Mouse (Mus musculus): Measurements from ENCODE around the gene Pex14. TPM values are rescaled to one million over a fixed set of nuclear protein-coding genes. Genes with fewer than 3 reads are reported as not detected.

Pex14 gene
- total and polyA plus RNA-seq, 2 experiments from 2014 or later = 62.9 to 70.4 TPM

DNA sequence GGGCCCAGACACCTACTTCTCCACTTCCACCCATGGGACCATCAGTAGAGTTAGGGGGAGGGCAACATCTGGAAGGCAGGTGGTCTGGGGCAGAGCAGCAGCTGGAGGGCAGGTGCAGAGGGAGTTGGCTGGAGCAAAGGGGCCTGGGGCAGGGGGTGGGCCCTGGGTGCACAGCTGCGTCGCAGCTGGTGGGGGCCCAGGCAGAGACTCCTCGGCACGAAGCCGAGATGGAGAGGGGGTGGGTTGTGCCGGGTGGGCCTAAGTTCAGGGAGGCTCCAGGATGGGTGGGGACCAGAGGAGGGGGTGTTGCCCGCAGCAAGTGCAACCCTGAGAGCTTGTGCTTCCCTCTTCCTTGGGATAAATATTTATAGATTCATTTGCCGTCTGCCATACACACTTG, 173.2 kb downstream of the Pex14 start:
- Histone ChIP-seq H3K9me3 (ENCODE audit: low read length) (no peaks in the 10 kb centered on the region), H3K9ac (replicated peaks; ENCODE audit: low read length) (no peak overlapping the region), H3K4me1 (ENCODE audit: insufficient read depth, low read length) (peaks cover 22% of the 10 kb centered on the region), H3K4me2 (ENCODE audit: low read depth, low read length) (no peak overlapping the region), H3K27me3 (ENCODE audit: insufficient read depth, low read length) (peaks cover 5% of the 10 kb centered on the region; the same call in 1 of the 2 replicates), H3K36me3 (ENCODE audit: insufficient read depth, low read length) (no peaks in the 10 kb centered on the region), H3K4me3 (ENCODE audit: low read length) (no peak overlapping the region), H3K27ac (no peak overlapping the region)
- DNase-seq (ENCODE audit: low spot score) (no peak), ATAC-seq (no peak)
- TF ChIP-seq CTCF (IDR thresholded peaks at IDR 0.05; ENCODE audit: low read depth) = no peak
- WGBS = 36% methylated on average over 8 of the region's 8 CpGs

DNA sequence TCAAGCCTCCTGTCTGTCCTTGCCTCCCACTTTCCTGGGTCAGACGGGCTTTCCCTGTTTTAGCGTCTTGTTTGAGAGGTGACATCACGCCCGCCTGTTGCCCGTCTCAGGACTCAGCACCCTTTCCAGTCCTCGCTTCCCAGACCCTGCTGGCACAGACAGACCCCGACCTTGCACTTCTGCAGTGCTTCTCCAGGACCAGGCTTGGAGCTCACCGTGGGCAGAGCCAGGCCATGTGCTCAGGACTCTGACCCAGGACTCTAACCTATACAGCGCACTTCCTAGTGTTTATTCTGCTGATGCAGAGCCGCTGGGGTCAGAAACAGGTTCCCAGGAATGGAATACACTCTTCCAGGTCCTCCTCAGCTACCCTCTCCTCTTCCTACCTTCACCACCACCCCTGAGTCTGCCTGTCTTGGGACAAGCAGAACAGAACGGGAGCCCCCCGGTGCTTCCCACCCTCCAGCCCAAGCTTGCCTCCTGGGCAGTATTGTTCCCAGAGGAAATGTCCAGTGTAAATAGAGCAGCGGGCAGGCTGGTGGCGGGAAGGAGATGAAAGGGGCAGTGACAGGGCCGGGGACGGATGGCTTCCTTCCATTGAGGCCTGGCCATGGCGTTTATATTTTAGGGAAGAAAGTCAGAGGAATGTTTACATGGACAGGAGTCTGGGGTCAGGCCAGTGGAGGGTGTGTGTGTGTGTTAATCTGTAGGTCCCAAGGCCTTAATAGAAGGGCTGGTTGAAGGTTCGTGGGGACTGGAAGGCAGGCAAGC, 173.9 kb downstream of the Pex14 start:
- DNase-seq (ENCODE audit: low spot score) = no peak
- Histone ChIP-seq H3K9me3 (ENCODE audit: low read length) (no peaks in the 10 kb centered on the region), H3K36me3 (ENCODE audit: insufficient read depth, low read length) (no peaks in the 10 kb centered on the region), H3K4me2 (ENCODE audit: low read depth, low read length) (no peak overlapping the region), H3K4me3 (ENCODE audit: low read length) (no peak overlapping the region), H3K9ac (replicated peaks; ENCODE audit: low read length) (no peak overlapping the region), H3K27ac (no peak overlapping the region), H3K4me1 (ENCODE audit: insufficient read depth, low read length) (peaks cover 15% of the 10 kb centered on the region), H3K27me3 (ENCODE audit: insufficient read depth, low read length) (peaks cover 5% of the 10 kb centered on the region; the same call in 1 of the 2 replicates)
- ATAC-seq = no peak
- TF ChIP-seq CTCF (IDR thresholded peaks at IDR 0.05; ENCODE audit: low read depth) = no peak
- 49% methylated on average over 18 of the region's 18 CpGs for WGBS

DNA sequence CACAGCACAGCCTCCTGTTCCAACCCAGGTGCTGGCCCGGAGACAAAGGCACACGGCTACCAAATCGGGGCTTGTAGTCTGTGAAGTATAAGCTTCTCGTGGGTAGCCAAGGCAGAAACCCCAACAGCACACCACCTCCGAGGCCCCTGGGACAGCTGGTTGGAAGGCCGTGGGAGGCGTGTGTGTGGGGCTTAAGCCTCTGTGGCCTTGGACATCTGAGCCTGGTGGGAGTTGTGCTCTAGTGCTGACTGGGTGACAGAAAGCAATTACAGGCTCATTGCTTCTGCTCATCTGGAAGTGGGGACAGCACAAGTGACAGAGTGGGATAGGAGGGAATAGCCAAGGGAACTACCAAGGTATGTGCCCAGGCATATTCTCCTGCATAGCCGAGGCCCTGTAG, 175.7 kb downstream of the Pex14 start:
- whole genome bisulfite sequencing = 54% methylated on average over 8 of the region's 8 CpGs
- H3K27ac ChIP-seq = no peak overlapping the region
- H3K4me1 ChIP-seq (ENCODE audit: insufficient read depth, low read length) = 0 out of 2 replicates have a peak, but pooled peaks cover 7% of the 10 kb centered on the region

DNA sequence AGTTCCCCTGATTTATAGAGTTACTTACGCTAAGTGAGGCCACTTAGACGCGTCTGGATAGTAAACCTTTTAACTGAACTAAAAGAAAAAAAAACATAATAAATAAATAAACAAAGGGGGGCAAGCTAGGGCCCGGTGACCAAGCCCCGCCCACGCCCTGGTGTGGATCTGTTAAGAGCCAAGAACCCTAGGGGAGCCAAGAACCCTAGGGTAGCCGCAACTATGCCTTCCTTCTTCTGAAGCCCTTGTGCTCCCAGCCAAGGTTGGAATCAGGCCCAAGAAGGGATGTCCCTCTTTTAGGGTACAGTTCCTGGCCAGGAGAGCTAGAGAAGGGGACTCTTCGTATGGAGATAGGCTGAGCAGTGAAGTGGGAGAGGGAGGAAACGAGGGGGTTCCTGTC, 176.3 kb downstream of the Pex14 start:
- Histone ChIP-seq H3K4me1 (ENCODE audit: insufficient read depth, low read length) (0 out of 2 replicates have a peak, but pooled peaks cover 7% of the 10 kb centered on the region), H3K4me2 (ENCODE audit: low read depth, low read length) (no peak overlapping the region)

More for the DNA sequence above, 175.7 kb downstream of the Pex14 start:
- DNase-seq (ENCODE audit: low spot score) = no peak
- no peaks in the 10 kb centered on the region for H3K9me3 ChIP-seq (ENCODE audit: low read length)
- TF ChIP-seq CTCF (IDR thresholded peaks at IDR 0.05; ENCODE audit: low read depth) = no peak
- H3K4me2 ChIP-seq (ENCODE audit: low read depth, low read length) = no peak overlapping the region
- ATAC-seq = no peak
- no peak overlapping the region for H3K4me3 ChIP-seq (ENCODE audit: low read length)
- peaks cover 8% of the 10 kb centered on the region; the same call in 1 of the 2 replicates for H3K27me3 ChIP-seq (ENCODE audit: insufficient read depth, low read length)
- no peak overlapping the region for H3K9ac ChIP-seq (replicated peaks; ENCODE audit: low read length)
- no peaks in the 10 kb centered on the region for H3K36me3 ChIP-seq (ENCODE audit: insufficient read depth, low read length)

DNA sequence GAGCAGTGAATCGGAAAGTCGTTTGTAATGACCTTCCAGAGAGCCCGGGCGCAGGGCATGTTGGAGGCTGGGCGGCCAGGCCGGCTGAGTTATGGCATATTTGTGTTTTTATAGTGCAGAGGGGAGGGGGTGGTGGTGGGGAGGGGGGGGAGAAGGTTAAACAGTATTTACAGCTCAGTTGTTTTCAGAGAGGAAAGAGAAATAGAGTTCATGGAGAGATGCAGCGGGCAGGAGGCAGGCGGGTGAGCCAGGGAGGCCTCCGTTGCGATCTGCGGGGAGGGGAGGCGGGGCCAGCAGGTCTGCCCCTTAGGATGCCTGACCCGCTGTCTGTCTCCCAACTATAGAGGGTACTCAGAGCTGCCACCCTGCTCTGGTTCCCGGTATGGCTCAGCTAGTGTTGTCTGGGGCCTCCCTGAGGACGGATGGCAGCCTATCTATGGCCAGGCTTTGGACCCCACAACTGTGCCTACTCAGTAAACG, 177.4 kb downstream of the Pex14 start:
- whole genome bisulfite sequencing = 15% methylated on average over 15 of the region's 16 CpGs
- H3K4me2 ChIP-seq (ENCODE audit: low read depth, low read length) = peak overlapping the region; percentile 30; the same call in 1 of the 2 replicates
- no peaks in the 10 kb centered on the region for H3K36me3 ChIP-seq (ENCODE audit: insufficient read depth, low read length)
- no peak overlapping the region for H3K9ac ChIP-seq (replicated peaks; ENCODE audit: low read length)
- 0 out of 2 replicates have a peak overlapping the region, but pooled peaks have one; percentile 2 for H3K27ac ChIP-seq
- TF ChIP-seq CTCF (IDR thresholded peaks at IDR 0.05; ENCODE audit: low read depth) = 0 out of 2 replicates have a peak, but pooled peaks have one; percentile 1
- H3K9me3 ChIP-seq (ENCODE audit: low read length) = no peaks in the 10 kb centered on the region
- peak overlapping the region; percentile 6; the same call in 1 of the 2 replicates for H3K4me3 ChIP-seq (ENCODE audit: low read length)
- DNase-seq (ENCODE audit: low spot score) (no peak), ATAC-seq (0 out of 2 replicates have a peak, but pooled peaks have one; percentile 19)
- H3K4me1 ChIP-seq (ENCODE audit: insufficient read depth, low read length) = 0 out of 2 replicates have a peak, but pooled peaks cover 6% of the 10 kb centered on the region
- peaks cover 11% of the 10 kb centered on the region for H3K27me3 ChIP-seq (ENCODE audit: insufficient read depth, low read length)

More for the DNA sequence above, 176.3 kb downstream of the Pex14 start:
- H3K9me3 ChIP-seq (ENCODE audit: low read length) = no peaks in the 10 kb centered on the region
- no peak overlapping the region for H3K9ac ChIP-seq (replicated peaks; ENCODE audit: low read length)
- H3K4me3 ChIP-seq (ENCODE audit: low read length) = no peak overlapping the region
- peaks cover 8% of the 10 kb centered on the region; the same call in 1 of the 2 replicates for H3K27me3 ChIP-seq (ENCODE audit: insufficient read depth, low read length)
- H3K36me3 ChIP-seq (ENCODE audit: insufficient read depth, low read length) = no peaks in the 10 kb centered on the region
- ATAC-seq (no peak), DNase-seq (ENCODE audit: low spot score) (no peak)
- no peak overlapping the region for H3K27ac ChIP-seq
- TF ChIP-seq CTCF (IDR thresholded peaks at IDR 0.05; ENCODE audit: low read depth) = no peak
- WGBS = 67% methylated on average over 9 of the region's 9 CpGs

DNA sequence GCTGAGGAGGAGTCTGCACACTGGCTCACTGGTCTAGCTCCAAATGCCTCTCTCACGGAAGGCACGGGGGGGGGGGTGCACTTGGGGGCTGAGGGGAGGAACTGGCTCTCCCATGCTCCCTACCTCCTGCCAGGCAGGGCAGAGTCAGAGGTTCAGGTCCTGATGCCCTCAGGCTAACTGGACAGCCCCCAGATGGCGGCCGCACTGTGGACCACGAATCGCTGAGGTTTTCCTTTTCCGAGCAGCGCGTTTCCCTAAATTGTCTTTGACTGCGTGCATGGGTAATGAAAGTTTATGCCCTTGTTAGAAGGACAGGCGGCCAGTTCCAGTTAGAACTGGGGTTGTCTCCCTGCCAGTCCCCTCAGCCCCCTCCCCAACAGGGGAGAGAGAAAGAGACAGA, 179.1 kb downstream of the Pex14 start:
- no peaks in the 10 kb centered on the region for H3K36me3 ChIP-seq (ENCODE audit: insufficient read depth, low read length)
- ATAC-seq (no peak), DNase-seq (ENCODE audit: low spot score) (no peak)
- H3K4me1 ChIP-seq (ENCODE audit: insufficient read depth, low read length) = 0 out of 2 replicates have a peak, but pooled peaks cover 5% of the 10 kb centered on the region
- 48% methylated on average over 11 of the region's 11 CpGs for WGBS
- no peak for TF ChIP-seq CTCF (IDR thresholded peaks at IDR 0.05; ENCODE audit: low read depth)
- H3K27me3 ChIP-seq (ENCODE audit: insufficient read depth, low read length) = peaks cover 13% of the 10 kb centered on the region
- no peak overlapping the region for H3K4me3 ChIP-seq (ENCODE audit: low read length)
- H3K9me3 ChIP-seq (ENCODE audit: low read length) = no peaks in the 10 kb centered on the region
- no peak overlapping the region for H3K27ac ChIP-seq
- H3K4me2 ChIP-seq (ENCODE audit: low read depth, low read length) = no peak overlapping the region
- no peak overlapping the region for H3K9ac ChIP-seq (replicated peaks; ENCODE audit: low read length)
